Mouse (Mus musculus): ENCODE results near the gene Pip5k1b. TPM values are rescaled to one million over a fixed set of nuclear protein-coding genes. Genes with fewer than 3 reads are reported as not detected.

Gene Pip5k1b
- polyA plus RNA-seq, 1 experiment from 2014 or later, result 9.1 TPM

GRCm38 (mm10) chr19:24391519-24392251, 164.0 kb downstream of the Pip5k1b start:
- no peak overlapping the region for H3K4me2 ChIP-seq

GRCm38 (mm10) chr19:24386956-24387865, 168.5 kb downstream of the Pip5k1b start:
- peaks cover 3% of the 10 kb centered on the region; the same call in 1 of the 2 replicates for H3K4me1 ChIP-seq
- no peaks in the 10 kb centered on the region for H3K27me3 ChIP-seq (replicated peaks)
- H3K4me2 ChIP-seq, result no peak overlapping the region
- H3K9ac ChIP-seq, result no peak overlapping the region
- ATAC-seq, result no peak
- no peaks in the 10 kb centered on the region for H3K9me3 ChIP-seq (replicated peaks)
- H3K36me3 ChIP-seq, result peaks cover 6% of the 10 kb centered on the region
- H3K27ac ChIP-seq, result no peak overlapping the region
- 81% methylated on average over 22 of the region's 22 CpGs for WGBS (ENCODE audit: insufficient replicate concordance)
- no peak overlapping the region for H3K4me3 ChIP-seq

More at GRCm38 (mm10) chr19:24391519-24392251, 164.0 kb downstream of the Pip5k1b start:
- ATAC-seq, result no peak
- Histone ChIP-seq H3K4me3 (no peak overlapping the region), H3K9me3 (replicated peaks) (no peaks in the 10 kb centered on the region), H3K9ac (no peak overlapping the region), H3K27me3 (replicated peaks) (no peaks in the 10 kb centered on the region), H3K27ac (no peak overlapping the region), H3K4me1 (no peaks in the 10 kb centered on the region), H3K36me3 (peaks cover 9% of the 10 kb centered on the region)
- 83% methylated on average over 9 of the region's 9 CpGs for WGBS (ENCODE audit: insufficient replicate concordance)

DNA sequence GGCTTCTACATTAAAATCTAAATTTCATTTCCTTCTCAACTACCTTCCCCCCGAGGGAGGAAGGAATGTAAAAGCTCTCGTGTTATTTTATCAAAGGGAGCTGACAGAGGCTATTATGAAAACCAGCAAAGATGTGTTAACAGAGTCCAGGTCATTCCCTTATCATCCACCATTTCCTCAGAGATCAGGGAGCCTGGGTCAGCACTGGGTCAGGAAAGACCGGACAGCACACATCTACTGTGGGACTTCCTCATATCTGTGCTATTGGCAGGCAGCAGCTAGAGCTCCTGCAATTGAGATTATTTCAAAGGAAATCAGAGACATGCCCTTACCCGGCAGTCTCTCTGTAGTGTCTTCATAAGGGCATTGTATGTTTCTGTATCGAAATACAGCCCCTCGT, 177.2 kb downstream of the Pip5k1b start:
- Histone ChIP-seq H3K4me3 (no peak overlapping the region), H3K9me3 (replicated peaks) (no peaks in the 10 kb centered on the region), H3K36me3 (peaks cover 20% of the 10 kb centered on the region; the same call in 1 of the 2 replicates), H3K9ac (no peak overlapping the region), H3K4me2 (no peak overlapping the region), H3K27me3 (replicated peaks) (no peaks in the 10 kb centered on the region), H3K4me1 (no peaks in the 10 kb centered on the region), H3K27ac (no peak overlapping the region)
- no peak for ATAC-seq
- WGBS (ENCODE audit: insufficient replicate concordance), result 61% methylated on average over 6 of the region's 6 CpGs

DNA sequence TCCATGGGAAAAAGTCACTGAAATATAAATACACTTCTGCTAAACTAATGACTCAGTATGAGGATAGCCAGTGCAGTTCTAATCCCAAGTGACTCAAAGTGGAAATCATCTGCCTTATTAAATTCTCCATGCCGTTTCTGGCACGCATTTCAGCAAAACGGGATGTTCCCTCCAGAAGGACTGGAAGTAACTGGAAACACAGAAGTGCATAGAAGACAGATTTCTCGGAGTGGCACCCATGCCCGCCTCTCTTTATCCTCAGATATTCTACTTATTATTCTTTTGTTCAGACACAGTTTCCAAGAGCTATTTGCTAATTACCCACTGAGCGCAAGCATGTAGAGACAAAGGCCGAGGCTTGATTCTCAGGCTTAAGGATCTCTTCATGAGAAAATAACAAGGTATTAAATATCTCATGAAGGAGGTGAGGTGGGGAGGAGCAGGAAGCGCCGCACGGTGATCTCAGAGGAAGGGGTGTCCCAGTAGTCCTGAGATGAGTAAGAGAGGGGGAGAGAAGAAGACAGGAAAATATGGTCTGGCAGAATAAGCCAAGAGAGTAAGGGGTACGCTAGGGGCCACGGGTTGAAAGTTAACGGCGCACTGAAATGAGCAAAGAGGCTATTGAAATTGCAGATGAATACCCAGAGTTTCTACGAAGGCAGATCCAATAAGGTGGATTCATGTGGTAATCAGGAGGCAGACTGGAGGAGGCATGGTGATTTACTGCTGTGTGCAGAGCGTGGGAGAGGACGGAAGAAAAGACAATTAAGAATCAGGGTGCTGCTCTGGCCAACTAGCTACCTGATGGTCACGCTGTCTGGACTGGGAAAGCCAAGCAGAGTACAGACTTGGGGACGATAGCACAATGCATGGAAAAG, 183.7 kb downstream of the Pip5k1b start:
- H3K9me3 ChIP-seq (replicated peaks), result no peaks in the 10 kb centered on the region
- H3K4me3 ChIP-seq, result no peak overlapping the region
- ATAC-seq, result no peak
- no peak overlapping the region for H3K27ac ChIP-seq
- WGBS (ENCODE audit: insufficient replicate concordance), result 80% methylated on average over 19 of the region's 19 CpGs
- no peaks in the 10 kb centered on the region for H3K27me3 ChIP-seq (replicated peaks)
- H3K36me3 ChIP-seq, result peaks cover 2% of the 10 kb centered on the region; the same call in 1 of the 2 replicates
- no peak overlapping the region for H3K9ac ChIP-seq
- no peak overlapping the region for H3K4me2 ChIP-seq
- no peaks in the 10 kb centered on the region for H3K4me1 ChIP-seq

- Histone ChIP-seq H3K4me2 (no peak overlapping the region), H3K27me3 (replicated peaks) (no peaks in the 10 kb centered on the region), H3K4me1 (no peaks in the 10 kb centered on the region), H3K36me3 (no peaks in the 10 kb centered on the region), H3K9me3 (replicated peaks) (no peaks in the 10 kb centered on the region), H3K27ac (no peak overlapping the region), H3K9ac (no peak overlapping the region), H3K4me3 (no peak overlapping the region)
- no peak for ATAC-seq
- 80% methylated on average over 6 of the region's 6 CpGs for WGBS (ENCODE audit: insufficient replicate concordance)
These were observed 187.3 kb downstream of the Pip5k1b start for GRCm38 (mm10) chr19:24368419-24368818.

- Histone ChIP-seq H3K4me2 (no peak overlapping the region), H3K4me1 (no peaks in the 10 kb centered on the region), H3K36me3 (no peaks in the 10 kb centered on the region), H3K9me3 (replicated peaks) (no peaks in the 10 kb centered on the region), H3K27me3 (replicated peaks) (no peaks in the 10 kb centered on the region), H3K4me3 (no peak overlapping the region), H3K27ac (no peak overlapping the region), H3K9ac (no peak overlapping the region)
- ATAC-seq, result no peak
- 70% methylated on average over 4 of the region's 4 CpGs for WGBS (ENCODE audit: insufficient replicate concordance)
These were observed 187.9 kb downstream of the Pip5k1b start for GRCm38 (mm10) chr19:24367722-24368121.

DNA sequence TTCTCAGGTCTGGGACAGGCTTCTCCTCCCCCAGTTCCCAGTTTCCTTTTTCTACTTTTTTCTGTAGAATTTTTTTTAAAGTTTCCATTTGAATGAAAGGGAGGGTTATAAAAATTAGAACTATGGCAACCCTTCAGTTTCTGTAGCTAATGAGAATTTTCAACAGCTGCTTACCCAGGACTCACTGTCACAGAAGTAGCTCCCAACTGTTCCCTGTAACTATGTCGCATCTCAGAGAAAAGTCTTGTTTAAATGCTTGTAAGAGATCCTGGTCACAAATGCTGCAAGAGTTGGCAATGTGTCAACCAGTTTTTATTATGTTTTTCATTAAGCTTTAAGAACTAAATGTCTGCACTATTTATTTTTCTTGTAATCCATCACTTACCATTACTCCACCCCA, 188.9 kb downstream of the Pip5k1b start:
- Histone ChIP-seq H3K4me1 (no peaks in the 10 kb centered on the region), H3K9me3 (replicated peaks) (no peaks in the 10 kb centered on the region), H3K27ac (no peak overlapping the region), H3K27me3 (replicated peaks) (no peaks in the 10 kb centered on the region), H3K4me2 (no peak overlapping the region), H3K9ac (no peak overlapping the region), H3K4me3 (no peak overlapping the region), H3K36me3 (no peaks in the 10 kb centered on the region)
- 91% methylated on average over 1 of the region's 1 CpGs for WGBS (ENCODE audit: insufficient replicate concordance)
- ATAC-seq, result no peak

DNA sequence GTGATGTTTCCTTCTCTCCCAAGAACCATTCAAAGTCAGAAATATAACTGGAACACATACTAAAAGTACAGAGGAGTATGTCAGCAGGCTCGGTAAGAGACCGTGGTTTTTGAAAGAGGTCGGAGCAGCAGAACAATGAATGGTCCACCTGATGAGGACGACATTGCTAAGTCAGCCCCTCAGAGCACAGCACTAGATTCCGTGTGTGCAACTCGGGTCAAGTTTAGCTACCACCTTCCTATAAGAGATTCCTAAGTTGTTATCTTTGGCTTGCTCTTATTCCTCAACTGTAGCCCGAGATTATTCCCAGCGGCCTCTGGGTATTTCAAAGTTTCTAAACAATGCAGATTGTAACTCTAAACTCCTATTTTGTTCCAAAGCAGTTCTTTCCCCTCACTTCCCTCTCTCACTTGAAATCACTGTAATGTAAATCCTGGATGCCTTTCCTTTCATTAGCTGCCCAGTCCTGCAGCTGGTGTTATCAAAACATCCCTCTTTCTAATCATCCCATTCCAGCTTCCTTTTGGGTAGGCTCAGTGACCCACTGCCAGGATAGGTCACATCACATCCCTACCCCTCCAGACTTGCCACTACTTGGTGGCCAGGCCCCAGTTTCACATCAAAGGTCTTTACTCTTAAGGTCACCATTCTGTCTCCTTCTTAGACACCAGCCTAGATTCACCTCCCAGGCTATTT, 192.9 kb downstream of the Pip5k1b start:
- H3K36me3 ChIP-seq, result peaks cover 2% of the 10 kb centered on the region; the same call in 1 of the 2 replicates
- no peaks in the 10 kb centered on the region for H3K9me3 ChIP-seq (replicated peaks)
- no peaks in the 10 kb centered on the region for H3K4me1 ChIP-seq
- no peak overlapping the region for H3K4me2 ChIP-seq
- H3K9ac ChIP-seq, result no peak overlapping the region
- ATAC-seq, result no peak
- WGBS (ENCODE audit: insufficient replicate concordance), result 62% methylated on average over 8 of the region's 8 CpGs
- no peak overlapping the region for H3K27ac ChIP-seq
- no peaks in the 10 kb centered on the region for H3K27me3 ChIP-seq (replicated peaks)
- no peak overlapping the region for H3K4me3 ChIP-seq

DNA sequence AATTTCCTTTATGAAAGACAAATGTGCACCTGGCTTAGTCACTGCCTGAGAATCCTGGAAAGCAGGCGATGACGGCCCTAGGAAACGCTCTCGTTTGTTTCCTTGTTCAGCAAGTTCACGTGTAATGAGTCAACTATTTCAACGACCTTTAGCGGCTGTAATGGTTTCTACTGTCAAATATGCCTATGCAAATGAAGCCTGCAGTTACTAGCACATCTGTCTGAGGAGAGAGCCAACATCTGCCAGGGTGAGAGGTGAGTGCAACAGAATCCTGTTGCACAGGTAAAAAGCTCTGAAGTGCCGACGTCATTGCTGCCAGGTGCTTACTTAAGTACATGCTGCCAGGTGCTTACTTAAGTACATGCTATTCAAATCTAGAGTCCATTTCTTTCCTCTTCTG, 196.4 kb downstream of the Pip5k1b start:
- H3K27ac ChIP-seq, result no peak overlapping the region
- H3K4me1 ChIP-seq, result no peaks in the 10 kb centered on the region
- ATAC-seq, result no peak
- H3K4me3 ChIP-seq, result no peak overlapping the region
- no peak overlapping the region for H3K9ac ChIP-seq
- H3K36me3 ChIP-seq, result peaks cover 10% of the 10 kb centered on the region
- 85% methylated on average over 9 of the region's 9 CpGs for WGBS (ENCODE audit: insufficient replicate concordance)
- no peak overlapping the region for H3K4me2 ChIP-seq
- no peaks in the 10 kb centered on the region for H3K9me3 ChIP-seq (replicated peaks)
- H3K27me3 ChIP-seq (replicated peaks), result no peaks in the 10 kb centered on the region

DNA sequence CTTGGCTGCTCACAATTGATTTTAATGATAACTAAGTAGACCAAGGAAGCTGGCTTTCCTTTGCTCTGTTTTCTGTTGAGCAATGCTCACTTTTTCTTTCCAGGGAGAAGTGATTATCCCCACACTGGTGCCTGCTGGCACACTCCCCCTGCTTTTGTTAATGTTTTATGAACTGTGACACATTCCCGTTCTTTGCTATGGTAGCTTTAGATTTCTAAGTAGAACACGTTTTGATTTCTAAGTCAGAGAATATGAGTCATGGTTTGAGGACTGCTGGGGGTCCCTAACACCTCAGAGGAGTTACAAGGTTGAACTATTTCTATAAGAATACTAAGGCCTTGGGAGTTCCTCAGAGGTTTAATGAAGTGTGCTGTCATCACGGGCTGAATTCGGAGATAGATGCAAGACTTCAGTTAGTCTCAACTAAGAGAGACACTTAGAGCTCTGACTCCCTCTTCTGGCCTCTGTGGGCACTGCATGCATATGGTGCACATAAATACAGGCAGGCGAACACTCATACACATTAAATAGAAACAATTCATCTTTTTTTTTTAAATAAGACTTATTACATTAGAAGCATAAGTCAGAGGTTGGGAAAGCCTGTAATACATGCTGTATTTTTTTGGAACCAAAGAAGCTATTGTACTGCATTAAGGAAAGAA, 203.2 kb downstream of the Pip5k1b start:
- peaks cover 6% of the 10 kb centered on the region; the same call in 1 of the 2 replicates for H3K36me3 ChIP-seq
- 0 out of 2 replicates have a peak, but pooled peaks cover 3% of the 10 kb centered on the region for H3K9me3 ChIP-seq (replicated peaks)
- no peaks in the 10 kb centered on the region for H3K4me1 ChIP-seq
- no peak for ATAC-seq
- no peak overlapping the region for H3K27ac ChIP-seq
- WGBS (ENCODE audit: insufficient replicate concordance), result 83% methylated on average over 5 of the region's 5 CpGs
- no peak overlapping the region for H3K4me2 ChIP-seq
- H3K9ac ChIP-seq, result no peak overlapping the region
- H3K27me3 ChIP-seq (replicated peaks), result no peaks in the 10 kb centered on the region
- H3K4me3 ChIP-seq, result no peak overlapping the region

DNA sequence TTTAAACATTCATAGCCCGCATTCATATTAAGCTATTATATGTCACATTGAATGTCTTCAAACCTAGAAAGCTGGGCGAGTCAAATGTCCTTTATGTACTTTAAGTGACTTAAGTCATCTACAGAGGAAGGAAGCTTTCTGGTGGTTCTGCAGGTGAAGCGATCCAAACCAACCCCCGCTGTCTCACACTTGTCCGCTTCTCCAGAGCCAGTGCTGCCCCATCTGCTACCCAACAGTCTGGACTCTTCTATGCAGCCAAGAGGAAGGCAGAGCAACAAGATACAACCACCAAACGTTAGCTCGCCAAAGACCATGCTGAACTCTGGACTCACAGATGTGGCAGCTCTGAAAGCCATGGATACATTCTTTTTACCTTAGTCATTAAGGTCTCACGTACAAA, 211.2 kb downstream of the Pip5k1b start:
- no peak for ATAC-seq
- H3K36me3 ChIP-seq, result 0 out of 2 replicates have a peak, but pooled peaks cover 3% of the 10 kb centered on the region
- H3K4me1 ChIP-seq, result no peaks in the 10 kb centered on the region
- no peak overlapping the region for H3K27ac ChIP-seq
- H3K27me3 ChIP-seq (replicated peaks), result no peaks in the 10 kb centered on the region
- H3K9me3 ChIP-seq (replicated peaks), result no peaks in the 10 kb centered on the region
- no peak overlapping the region for H3K4me3 ChIP-seq
- WGBS (ENCODE audit: insufficient replicate concordance), result 84% methylated on average over 8 of the region's 8 CpGs
- H3K4me2 ChIP-seq, result no peak overlapping the region
- no peak overlapping the region for H3K9ac ChIP-seq
